Mouse (Mus musculus): ENCODE data around the gene Ttc28.

- TF ChIP-seq CTCF (IDR thresholded peaks at IDR 0.05), result no peak
- no peak for TF ChIP-seq EP300 (IDR thresholded peaks at IDR 0.05)
Measured at GRCm38 (mm10) chr5:111297801-111298200, 418.2 kb downstream of the Ttc28 start.

Data from lung, postnatal 0 days (tissue).